Mouse (Mus musculus): ENCODE results near the gene Ovol2.

The Ovol2 gene

DNA sequence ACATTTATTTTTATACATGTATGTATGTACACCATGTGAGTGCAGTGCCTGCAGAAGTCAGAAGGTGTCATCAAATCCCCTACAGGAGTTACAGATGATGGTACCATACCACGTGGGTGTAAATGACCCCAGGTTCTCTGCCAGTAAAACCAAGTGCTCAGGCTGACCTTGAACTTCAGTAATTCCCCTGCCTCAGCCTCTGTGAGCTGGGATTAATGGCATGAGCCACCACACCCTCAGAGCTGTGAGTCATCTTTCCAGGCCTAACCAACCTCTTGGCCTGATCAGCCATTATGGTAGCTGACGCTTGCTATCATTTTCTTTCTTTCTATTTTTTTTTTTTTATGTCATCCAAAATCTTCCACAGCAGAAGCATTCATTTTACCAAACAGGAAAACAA is 20.6 kb downstream of the Ovol2 start:
- no peak for DNase-seq

DNA sequence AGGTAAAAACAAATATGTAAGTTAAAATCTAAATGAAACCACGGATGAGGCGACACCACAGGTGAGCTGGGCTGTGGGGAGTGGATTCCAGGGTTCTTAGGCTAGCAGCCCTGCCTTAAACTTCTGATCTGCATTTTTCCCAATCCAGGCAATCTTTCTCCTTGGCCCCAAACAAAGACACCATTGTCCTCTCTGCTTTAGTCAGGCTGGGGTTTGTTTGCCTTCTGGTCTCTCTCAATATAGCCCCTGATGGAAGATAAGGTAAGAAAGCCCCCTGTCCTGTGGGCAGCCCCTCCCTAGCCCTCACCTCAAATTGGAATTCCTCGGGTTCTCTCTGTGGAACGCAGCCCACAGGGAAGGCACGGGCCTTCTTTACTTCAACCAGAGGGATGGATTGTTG is 21.7 kb downstream of the Ovol2 start:
- DNase-seq = no peak

DNA sequence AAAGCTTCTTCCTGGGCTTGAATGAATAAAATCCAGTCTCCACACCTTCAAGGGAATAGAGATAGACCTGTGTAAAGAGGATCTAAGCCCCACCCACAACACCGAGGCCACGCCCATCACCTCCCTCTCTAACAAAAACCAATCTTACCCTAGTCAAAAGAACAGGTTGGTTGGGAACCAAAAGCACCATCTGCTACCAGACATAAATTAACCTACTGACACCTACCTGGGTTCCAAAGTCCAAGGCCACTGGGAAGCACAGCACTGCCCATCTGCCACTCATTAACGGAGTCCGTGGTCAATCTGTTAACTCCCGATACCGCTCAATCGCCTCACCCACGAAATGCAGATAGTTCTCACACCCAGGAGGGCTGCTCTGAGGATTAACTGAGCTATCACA is 23.4 kb downstream of the Ovol2 start:
- no peak for DNase-seq

DNA sequence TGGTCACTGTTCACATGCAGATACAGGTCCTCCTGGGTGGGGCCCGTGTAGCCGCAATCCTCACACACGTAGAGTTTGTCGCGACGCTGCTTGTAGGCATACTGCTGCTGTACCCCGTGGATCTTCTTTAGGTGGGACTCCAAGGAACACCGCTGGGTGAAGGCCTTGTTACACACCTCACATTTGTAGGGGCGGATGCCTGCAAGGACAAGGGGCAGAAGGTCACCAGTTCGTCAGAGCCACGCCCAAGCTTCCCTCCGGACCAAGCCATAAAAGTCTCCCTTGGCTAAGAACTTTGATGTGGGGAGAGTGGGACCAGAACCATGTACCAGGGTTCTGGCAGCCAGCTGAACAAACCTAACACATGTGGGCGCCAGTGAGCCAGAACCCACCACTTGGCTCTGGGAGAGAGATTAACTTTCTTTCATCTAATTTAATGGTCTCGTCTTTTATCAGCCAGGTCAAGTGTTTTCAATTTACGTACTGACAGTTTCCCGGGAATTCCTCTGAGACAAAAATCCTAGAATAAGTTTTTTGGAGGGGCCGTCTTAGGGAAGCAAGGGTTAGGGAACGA is 26.1 kb downstream of the Ovol2 start:
- no peak for DNase-seq

DNA sequence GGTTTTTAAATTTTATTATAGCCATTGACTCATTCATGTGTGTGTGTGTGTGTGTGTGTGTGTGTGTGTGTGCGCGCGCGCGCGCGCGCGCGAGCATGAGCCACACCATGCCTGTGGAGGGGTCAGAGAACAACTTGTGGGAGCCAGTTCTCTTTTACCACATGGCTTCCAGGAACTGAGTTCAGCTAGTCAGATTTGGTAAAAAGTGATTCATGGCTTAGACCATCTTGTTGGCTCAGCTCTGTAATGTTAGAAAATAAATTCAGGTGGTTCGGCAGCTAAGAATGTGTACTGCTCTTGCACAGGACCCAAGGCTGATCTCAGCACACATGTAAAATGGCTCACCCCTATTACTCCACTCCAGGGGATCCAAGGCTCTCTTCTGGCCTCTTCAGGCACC is 30.8 kb downstream of the Ovol2 start:
- DNase-seq = no peak

DNA sequence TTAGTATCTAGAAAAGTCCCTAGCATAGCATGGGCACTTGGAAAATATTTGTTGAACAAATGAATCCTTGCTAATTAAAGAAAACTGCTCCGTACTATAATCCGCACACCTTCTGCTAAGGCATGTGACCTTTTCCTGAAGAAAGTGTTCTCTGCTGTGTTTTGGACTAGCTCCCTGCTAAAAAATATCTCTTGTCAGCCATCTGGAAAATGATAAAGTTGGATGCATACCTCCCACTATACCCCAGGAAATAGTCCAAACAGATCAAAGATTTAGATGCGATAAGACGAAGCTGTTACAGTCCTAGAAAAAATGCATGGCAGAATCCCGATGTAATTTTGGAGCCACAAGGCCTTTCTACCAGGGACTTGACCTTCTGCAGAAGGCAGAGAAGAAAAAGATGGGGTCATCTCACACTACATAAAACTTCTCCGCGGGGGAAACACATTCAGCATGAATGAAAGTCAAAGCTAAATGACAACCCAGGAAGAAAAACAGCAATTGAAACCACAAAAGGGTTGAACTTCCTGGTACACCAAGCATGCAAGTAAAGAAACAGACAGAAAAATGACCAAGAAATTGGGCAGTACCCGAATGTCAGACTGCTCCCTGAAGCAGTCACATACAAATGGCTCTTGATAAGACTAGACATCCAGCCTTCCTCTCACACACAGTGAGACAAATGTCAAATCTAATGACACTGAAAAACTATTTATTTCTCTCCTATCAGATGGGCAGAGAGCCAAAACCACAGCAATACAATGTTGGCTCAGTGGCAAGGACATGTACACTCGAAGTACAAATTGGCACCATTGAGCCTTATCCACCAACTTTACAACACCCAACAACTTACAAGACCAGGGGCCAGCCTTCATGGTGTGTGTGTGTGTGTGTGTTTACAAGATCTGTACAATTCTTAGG is 31.9 kb downstream of the Ovol2 start:
- DNase-seq = no peak

DNA sequence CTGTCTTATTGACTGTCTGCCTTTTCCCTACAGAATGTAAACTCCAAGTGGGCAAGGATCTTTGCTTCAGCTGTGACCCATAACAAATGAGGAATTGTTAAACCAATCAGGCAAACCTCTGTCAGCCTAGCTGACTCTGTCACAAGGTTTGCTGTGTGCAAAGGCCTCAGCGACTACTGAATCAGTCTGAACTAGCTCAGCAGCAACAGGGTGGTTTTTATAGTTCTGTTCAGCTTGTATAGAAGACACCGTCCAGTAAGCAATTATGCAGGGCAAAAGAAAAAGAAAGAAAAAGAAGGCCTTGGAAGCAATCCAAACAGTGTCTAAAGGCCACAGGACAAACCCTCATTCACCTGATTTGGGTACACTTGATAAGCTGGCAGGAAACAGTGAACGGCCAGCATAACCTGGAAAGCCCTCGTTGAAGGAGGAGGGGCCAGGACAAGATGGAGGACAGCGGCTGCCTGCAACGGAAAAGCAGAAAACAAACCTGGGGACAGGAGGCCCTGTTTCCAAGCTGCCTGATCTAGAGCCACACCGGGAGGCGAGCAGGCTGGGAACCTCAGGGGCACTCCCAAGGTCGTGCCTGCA is 36.7 kb downstream of the Ovol2 start:
- no peak for DNase-seq

DNA sequence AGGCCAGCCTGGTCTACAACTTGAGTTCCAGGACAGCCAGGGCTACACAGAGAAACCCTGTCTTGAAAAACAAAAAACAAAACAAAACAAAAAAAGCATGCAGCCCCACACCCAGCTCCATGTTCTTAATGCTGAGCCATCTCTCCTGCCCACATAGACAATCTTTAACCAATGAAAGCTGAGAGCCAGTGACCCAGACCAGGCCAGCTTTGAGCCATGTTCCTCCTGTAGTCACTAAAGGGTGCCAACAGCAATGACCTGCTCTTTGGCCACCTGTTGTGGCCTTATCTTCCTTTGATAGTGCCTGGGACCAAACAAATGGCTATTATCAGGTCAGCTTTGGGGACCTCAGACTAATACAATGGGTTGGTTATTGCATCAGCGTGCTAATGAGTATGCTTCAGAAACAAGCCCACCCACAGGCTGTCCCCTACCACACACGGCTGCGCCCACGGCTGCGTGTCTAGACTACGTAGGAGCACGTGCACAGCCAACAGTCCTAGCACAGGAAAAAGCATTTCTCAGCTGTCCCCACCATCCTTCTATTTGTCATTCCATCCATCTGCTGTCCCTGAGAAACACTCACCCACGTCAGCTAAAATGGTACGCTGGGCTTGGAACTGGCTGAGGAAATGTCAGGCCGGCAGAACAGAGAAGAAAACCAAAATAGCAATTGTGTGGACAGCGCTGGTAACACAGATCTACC is 40.2 kb downstream of the Ovol2 start:
- DNase-seq = no peak

DNA sequence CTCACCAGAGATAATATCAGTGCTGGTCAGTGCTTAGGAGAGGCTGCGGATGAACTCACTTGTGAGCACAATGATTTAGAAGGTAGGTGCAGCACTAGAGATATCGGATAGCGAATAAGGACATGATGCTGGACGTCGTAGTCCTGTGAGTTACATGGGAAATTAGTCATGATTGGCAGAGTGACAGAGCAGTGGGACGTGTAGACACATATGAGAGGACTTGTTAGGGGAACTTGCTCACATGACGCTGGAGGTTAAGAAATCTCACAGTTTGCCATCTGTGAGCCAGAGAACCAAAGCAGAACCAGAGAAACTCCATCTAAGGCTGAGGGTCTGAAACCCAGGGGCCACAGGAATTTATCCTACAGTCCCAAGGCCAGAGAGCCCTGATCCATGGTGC is 41.6 kb downstream of the Ovol2 start:
- no peak for DNase-seq

DNA sequence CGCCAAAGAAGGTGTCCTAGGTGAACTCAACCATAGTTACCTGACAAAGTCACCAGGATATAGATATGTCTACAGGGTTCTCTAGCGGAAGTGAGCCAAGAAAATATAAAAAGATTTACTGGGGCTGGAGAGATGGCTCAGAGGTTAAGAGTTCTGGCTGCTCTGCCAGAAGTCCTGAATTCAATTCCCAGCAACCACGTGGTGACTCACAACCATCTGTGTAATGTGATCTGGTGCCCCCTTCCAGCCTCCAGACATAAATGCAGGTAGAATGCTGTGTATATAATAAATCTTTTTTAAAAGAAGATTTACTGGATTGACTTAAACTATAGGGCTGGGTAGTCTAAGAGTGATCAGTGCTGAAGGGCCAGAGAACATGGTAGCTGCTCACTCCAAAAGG is 50.5 kb downstream of the Ovol2 start:
- no peak for DNase-seq

DNA sequence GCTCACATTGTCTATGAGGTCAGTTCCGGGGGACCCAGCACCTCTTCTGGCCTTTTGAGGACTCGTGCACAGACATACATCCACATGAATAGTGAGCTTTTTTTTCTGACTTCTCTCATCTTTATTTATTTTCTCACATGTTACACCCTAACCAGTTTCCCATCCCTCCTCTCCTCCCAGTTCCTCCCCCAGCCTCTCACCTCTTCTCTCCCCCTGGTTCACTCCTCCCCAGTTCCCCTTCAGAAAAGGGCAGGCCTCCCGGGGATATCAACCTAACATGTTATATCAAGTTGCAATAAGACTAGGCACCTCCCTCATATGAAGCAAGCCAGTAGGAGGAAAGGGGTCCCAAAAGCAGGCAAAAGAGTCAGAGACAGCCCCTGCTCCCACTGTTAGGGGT is 51.4 kb downstream of the Ovol2 start:
- DNase-seq = no peak

DNA sequence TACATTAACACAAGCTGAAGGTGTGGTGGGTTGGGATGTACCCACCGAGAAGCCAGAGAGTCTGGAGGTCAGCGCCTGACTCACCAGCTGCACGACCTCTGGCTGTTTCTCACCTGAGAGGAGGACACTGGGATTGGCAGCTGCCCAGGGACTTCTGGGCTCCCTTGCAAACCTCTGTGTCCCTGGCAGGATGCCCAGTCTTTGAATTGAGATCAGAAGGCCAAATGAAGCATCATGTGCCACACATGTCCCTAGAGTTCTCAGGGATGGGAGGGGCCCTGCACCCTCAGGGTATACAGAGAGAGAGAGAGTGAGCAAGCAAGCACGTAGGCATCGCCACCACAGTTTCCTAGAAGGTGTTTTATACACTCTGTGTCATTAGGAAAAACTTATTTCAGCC is 52.2 kb downstream of the Ovol2 start:
- no peak for DNase-seq

DNA sequence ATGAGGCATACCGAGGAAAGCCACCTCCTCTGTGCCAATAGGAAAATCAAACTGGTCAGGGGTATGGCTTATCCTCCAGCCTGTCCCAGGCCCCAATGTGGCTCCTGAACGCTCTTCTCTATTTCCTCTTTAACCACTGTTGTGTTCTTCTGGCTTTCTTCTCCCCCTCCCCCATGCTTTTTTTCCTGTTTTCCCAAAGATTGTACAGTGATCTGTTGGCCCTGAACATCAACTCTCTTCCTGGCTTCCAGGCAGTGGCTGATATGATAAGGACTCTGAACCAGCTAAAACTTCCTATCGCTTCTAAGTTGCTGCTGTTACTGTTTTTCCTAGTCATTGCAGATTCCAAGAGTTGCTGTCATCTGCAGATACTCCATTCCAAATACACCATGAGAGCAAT is 55.1 kb downstream of the Ovol2 start:
- DNase-seq = no peak

DNA sequence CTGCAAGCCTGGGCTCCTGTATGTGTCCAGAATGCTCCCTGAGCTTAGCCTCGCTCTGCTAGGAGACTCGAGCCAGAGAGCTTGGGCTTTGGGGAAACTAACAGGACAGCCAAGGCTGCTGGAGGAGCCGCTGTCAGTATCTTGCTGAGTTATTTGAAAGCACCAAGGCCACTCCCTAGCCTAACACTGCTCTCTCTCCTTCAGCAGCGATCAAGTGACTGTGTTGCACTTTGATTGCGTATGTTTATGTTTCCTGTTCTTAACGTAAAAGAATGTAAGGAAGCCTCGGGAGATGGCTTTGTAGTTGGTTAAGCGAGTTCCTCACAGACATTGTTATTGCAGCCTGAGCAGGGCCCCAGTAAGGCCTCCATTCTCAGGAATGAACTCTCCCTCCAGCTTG is 57.2 kb downstream of the Ovol2 start:
- DNase-seq = no peak

DNA sequence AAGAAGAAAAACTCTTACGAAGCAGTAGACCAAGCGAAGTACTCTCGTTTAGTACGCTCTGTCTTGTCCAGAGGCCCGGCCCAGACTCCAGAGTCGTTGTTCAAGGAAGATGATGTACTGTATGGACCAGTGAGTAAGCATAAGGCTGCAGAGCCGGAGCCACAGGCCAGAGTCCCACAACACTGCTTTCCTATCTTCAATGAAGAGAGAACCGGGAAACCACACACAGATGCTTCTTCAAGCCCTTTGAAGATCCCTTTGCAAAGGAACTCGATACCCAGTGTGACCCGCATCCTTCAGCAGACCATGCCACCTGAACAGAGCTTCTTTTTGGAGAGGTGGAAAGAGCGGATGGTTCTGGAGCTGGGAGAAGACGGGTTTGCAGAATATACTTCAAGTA is 59.9 kb downstream of the Ovol2 start:
- no peak for DNase-seq

DNA sequence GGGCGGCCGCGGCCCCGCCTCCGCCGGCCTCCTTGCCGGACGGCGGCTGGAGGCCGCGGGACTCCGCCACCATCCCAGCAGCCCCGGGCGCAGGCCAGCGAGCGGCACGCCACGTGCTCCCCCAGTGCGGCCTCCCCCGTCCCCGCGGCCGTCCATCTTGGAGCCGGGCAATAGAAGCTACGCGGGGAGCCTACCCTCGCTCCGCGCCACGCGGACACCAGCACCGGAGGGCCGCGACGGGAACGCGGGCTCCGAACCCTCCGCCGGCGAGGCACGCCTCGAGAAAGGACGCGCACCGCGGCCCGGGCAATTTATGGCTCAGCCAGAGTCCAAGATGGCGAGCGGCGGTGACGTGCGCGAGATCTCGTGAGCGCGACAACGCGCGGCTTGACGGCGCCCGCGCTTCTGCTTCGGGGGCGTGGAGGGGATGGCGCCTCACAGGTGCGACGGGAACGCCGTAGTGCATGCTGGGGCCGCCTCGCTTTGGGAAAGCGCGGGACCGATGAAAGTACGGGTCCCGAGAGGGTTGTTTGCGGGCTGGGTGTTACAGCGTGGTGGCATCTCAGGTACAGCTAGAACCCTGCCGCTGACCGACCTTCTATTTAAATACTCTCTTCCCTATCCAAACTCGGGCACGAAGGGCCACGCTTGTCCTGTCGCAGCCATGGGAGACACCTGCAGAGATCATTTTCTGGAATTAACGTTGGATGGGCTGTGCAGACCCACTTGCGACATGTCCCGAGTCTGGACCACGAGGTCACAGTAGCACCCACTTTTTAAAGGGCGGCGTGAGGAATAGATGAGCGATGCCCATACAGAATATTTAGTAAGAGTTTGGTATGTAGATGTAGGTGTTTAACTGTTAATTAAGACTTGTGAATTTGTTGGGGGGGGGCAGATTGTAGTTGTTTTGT is 61.2 kb downstream of the Ovol2 start, which contains the start of the genes Mgme1 and Snx5:
Gene Mgme1, plus strand, starts transcription at position 157 of the 914 bp plus-strand sequence.
Gene Snx5, minus strand, starts transcription at position 400 of the 914 bp plus-strand sequence.
- DNase-seq = peak; percentile 89 to 91

DNA sequence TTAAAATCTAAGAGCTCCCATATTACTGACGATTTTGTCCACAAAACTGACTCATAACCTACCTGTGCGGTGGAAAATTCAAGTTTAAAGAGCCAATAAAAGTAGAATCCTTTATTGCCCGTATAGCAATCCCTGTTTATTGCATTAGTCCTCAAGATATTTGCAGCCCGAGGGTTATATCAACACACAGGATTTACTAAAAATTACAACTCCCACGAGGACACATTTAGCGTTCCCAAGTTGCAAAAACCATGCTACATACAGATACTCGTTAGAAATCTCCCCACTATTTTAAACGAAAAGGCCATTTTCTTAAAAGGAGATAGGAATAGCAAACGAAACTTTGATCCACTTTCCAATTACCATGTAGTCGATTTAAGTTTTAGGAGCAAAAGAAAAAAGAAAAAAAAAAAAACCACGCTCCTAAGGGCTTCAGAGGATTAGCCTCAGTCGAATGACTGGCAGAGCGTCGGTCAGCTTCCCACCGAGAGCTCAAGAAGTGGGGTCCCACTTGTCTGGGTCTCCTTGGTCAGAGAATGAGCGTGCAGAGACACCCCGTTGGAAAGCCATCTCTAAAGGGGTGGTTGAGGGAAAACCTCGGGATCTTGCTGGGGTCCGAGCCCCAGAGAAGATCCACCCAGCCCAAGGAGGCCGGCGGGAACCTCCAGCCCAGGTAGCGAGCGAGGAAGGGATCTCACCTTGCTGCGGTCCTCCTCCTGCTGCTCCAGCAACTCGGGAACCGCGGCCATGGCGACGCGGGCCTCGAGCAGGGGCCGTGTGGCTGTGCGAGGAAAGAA is 62.1 kb downstream of the Ovol2 start:
- DNase-seq = no peak

DNA sequence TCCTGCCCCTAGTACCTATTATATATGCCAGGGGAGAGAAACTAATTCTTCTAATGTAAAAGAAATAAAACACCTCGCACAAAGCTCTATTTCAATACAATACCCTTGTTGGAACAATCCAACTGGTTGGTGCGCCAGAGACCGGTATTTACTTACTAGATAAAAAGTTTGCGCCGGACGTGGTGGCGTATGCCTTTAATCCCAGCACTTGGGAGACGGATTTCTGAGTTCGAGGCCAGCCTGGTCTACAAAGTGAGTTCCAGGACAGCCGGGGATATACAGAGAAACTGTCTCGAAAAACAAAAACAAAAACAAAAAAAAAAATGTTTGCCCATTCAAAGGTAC is 62.7 kb downstream of the Ovol2 start:
- DNase-seq = peak in 1 of 2 experiments; percentile 22

DNA sequence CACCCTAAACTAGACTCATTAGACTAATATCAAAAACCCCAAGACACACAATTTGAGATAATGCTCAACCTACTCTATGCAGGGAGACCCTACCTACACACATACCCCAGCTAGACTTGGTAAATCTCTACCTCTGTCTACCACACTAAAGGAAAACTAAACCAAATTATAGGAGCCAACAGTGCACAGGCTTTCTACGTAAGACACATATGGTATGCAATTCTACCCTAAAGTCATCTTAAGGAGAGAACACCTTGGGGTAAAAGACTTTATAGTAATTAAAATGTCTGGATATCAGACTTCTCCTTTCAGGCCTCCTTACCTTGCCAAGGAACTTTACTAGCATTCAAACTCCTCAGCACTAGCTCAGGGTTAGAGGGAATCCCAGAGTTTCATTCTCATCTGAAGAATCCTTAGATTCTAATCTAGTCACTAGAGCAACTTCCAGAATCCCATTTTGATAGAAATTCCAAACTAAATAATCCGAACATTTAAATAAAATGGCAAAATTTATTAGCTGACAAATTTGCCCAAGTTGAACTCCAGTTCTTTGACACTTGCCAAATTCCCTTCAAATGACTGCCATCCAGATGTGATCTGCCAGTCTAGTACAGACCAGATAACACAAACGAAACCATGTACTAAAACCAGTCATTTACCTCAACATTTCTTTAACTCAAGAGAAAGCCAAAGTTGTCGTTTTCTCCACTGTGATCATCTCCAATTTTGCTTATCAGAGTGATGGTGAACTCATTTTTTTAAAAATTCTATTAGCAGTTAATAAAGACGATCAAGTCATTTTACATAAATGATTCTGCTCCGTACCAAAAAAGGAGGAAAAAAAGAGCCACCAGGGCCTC is 63.3 kb downstream of the Ovol2 start:
- DNase-seq = no peak

DNA sequence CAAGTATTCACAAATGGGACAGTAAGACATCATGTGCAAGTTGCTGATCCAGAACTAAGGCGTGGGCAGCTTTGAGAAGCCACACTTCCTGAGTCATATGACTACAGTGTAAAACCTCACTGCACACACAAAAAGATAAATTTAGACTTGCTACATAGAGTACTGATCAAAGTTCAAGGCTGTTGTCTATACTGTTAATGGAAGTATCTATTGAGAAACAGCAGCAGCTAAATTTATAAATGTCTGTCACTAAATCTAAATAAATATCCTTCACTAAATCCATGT is 64.3 kb downstream of the Ovol2 start:
- peak; percentile 25 to 33 for DNase-seq
